Mouse (Mus musculus) spleen, adult 18-20 months (tissue): Measurements from ENCODE around the gene Plxna3.

ENCODE experiments used
- DNase-seq, 2 experiments: peaks; one replicate each; pipeline ENCODE4 v3.0.0; 2022; ENCODE audit warnings: mixed read lengths in 2 of 2

Plxna3 gene

GRCm38 (mm10) chrX:74368209-74368909, 39.5 kb downstream of the Plxna3 start:
- DNase-seq: peak; percentile 60 to 70

- DNase-seq: peak; percentile 83 to 84
These were observed 44.2 kb downstream of the Plxna3 start, which contains the start of the genes Ubl4a and Slc10a3 for GRCm38 (mm10) chrX:74372888-74373549. Ubl4a (minus strand) TSS chrX:74373218. Slc10a3 (minus strand) TSS chrX:74373349.

- no peak for DNase-seq
These were observed 55.6 kb downstream of the Plxna3 start for GRCm38 (mm10) chrX:74384451-74384850.

GRCm38 (mm10) chrX:74388153-74388552, 59.3 kb downstream of the Plxna3 start:
- no peak for DNase-seq

GRCm38 (mm10) chrX:74392535-74393443, 63.9 kb downstream of the Plxna3 start, which contains the start of the genes Fam3a and Ikbkg:
Fam3a (minus strand) TSS chrX:74393272.
Ikbkg (plus strand) TSS chrX:74393290.
- peak; percentile 69 to 76 for DNase-seq
